Mouse (Mus musculus) heart, embryonic 10.5 days (tissue): ENCODE results near the gene Armc7. TPM values are rescaled to one million over a fixed set of nuclear protein-coding genes. Genes with fewer than 3 reads are reported as not detected.
A peak's percentile ranks its signal among the peaks of the same experiment; 100 is the strongest.
"Not testable (repeated sequence)": the region's sequence is repeated elsewhere in the genome, so short reads cannot be mapped to it uniquely, and the experiment has no call there.

ENCODE experiments used
- DNase-seq: peaks from one replicate; pipeline ENCODE4 v3.0.0-alpha.2; 2017; ENCODE audit warnings: low spot score
- H3K27ac ChIP-seq: fragments of 300-500 bp; sonication (generic); 2 replicates; pipeline ENCODE4 v1.5.1; 2016; ENCODE audit warnings: mild to moderate bottlenecking
- H3K27me3 ChIP-seq: fragments of 300-500 bp; sonication (generic); 2 replicates; pipeline ENCODE4 v1.6.1; 2016; ENCODE audit warnings: mild to moderate bottlenecking; ENCODE audit not compliant: poor library complexity, insufficient read depth, severe bottlenecking
- H3K36me3 ChIP-seq: fragments of 300-500 bp; sonication (generic); 2 replicates; pipeline ENCODE4 v1.6.1; 2016; ENCODE audit warnings: mild to moderate bottlenecking, moderate library complexity
- H3K4me1 ChIP-seq: fragments of 300-500 bp; sonication (generic); 2 replicates; pipeline ENCODE4 v1.6.1; 2016; ENCODE audit warnings: mild to moderate bottlenecking
- H3K4me3 ChIP-seq: fragments of 300-500 bp; sonication (generic); 2 replicates; pipeline ENCODE4 v1.5.1; 2016; ENCODE audit warnings: mild to moderate bottlenecking, moderate library complexity
- H3K9me3 ChIP-seq: fragments of 300-500 bp; sonication (generic); 2 replicates; pipeline ENCODE4 v1.6.1; 2016; ENCODE audit warnings: mild to moderate bottlenecking, moderate library complexity
- WGBS: fragments of 180-500 bp; shearing (Covaris S2); methylation state at CpG from one replicate; pipeline ENCODE4 v1.1.7; 2016; 5-methylcytosine and 5-hydroxymethylcytosine counted together
- polyA plus RNA-seq: library from polyadenylated mRNA; unstranded; fragments of >200 nt; fragmentation: Nextera tagmentation; extraction: Ambion mirVana; gene quantifications from 2 replicates; pipeline ENCODE4 v1.2.1, GENCODE M21; 2016

The Armc7 gene
- polyA plus RNA-seq, 1 experiment from 2014 or later = 7.6 TPM

DNA sequence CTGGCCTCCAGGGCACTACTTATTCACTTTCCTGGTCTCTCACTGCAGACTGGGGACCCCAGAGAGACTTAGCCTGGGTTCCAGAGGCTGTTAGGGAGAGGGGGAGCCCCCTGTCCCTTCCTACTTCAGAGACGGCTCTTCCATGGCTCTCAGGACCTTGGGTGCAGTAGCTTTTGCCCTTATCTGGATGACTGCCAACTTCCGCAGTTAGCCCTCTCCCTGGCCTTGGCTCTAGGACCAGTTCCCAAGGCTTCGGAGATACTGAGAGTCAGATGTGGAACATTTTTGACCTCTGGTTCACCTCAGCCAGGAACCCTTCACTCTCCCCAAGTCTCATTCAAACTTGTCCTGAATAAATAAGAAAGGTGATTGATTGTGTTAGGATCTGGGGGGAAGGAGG is 28.6 kb upstream of the Armc7 start:
- peaks cover 18% of the 10 kb centered on the region; the same call in 1 of the 2 replicates for H3K27me3 ChIP-seq
- no peaks in the 10 kb centered on the region for H3K36me3 ChIP-seq
- no peaks in the 10 kb centered on the region for H3K9me3 ChIP-seq
- peak overlapping the region; percentile 73 for H3K27ac ChIP-seq
- WGBS = 32% methylated on average over 3 of the region's 3 CpGs
- H3K4me3 ChIP-seq = peak overlapping the region; percentile 19; the same call in 1 of the 2 replicates
- DNase-seq = no peak
- H3K4me1 ChIP-seq = peaks cover 35% of the 10 kb centered on the region

- Histone ChIP-seq H3K27ac (peak overlapping the region; percentile 73), H3K9me3 (no peaks in the 10 kb centered on the region), H3K36me3 (no peaks in the 10 kb centered on the region), H3K4me3 (no peak overlapping the region), H3K4me1 (peaks cover 35% of the 10 kb centered on the region), H3K27me3 (peaks cover 13% of the 10 kb centered on the region; the same call in 1 of the 2 replicates)
- DNase-seq = no peak
- 80% methylated on average over 11 of the region's 11 CpGs for WGBS
Measured at GRCm38 (mm10) chr11:115447321-115447885, 28.1 kb upstream of the Armc7 start.

DNA sequence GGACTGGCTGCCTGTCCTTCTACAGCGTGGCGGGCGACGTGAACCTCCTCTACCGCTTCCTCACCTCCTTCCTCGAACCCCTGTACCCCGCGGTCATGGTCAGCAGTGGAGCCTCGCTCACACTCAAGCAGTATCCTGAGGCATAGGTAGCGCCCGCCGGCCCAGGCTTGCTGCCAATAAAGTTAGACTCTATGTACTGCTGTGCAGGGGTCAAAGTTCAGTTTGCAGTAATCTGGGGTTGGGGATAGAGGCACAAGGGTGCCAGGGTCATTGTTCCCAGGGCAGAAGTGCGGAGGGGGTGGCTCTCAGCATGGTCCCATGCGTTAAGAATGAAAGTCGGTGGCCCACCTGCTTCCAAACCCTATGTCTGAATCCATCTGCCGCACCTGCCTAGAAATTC is 27.4 kb upstream of the Armc7 start:
- no peaks in the 10 kb centered on the region for H3K36me3 ChIP-seq
- peak overlapping the region; percentile 39; the same call in 1 of the 2 replicates for H3K27ac ChIP-seq
- H3K27me3 ChIP-seq = 0 out of 2 replicates have a peak, but pooled peaks cover 13% of the 10 kb centered on the region
- H3K4me1 ChIP-seq = peaks cover 35% of the 10 kb centered on the region
- no peaks in the 10 kb centered on the region for H3K9me3 ChIP-seq
- no peak for DNase-seq
- H3K4me3 ChIP-seq = no peak overlapping the region
- 83% methylated on average over 16 of the region's 16 CpGs for WGBS

GRCm38 (mm10) chr11:115448998-115449397 is 26.5 kb upstream of the Armc7 start:
- H3K27me3 ChIP-seq = 0 out of 2 replicates have a peak, but pooled peaks cover 13% of the 10 kb centered on the region
- H3K4me1 ChIP-seq = peaks cover 43% of the 10 kb centered on the region
- WGBS = 65% methylated on average over 7 of the region's 7 CpGs
- no peak overlapping the region for H3K4me3 ChIP-seq
- no peak for DNase-seq
- no peaks in the 10 kb centered on the region for H3K36me3 ChIP-seq
- H3K27ac ChIP-seq = 0 out of 2 replicates have a peak overlapping the region, but pooled peaks have one; percentile 32
- H3K9me3 ChIP-seq = no peaks in the 10 kb centered on the region

DNA sequence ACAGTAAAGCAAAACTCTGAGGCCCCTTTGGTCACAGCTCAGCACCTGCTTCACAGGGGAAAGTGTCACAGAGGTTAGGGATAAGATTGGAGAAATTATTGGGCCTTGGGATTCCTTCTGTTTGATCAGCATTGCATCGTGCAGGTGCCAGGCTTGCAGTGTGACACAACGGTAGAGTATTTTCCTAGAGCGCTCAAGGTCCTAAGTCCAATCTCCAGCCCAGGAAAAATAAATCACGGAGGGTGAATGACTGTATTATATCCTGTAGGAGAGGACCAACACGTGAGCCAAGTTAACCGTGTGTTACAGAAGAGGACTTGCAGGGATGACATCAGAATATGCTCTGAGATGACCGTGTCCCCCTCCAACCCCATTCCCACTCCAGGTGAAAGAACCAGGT is 25.3 kb upstream of the Armc7 start:
- H3K27ac ChIP-seq = no peak overlapping the region
- no peaks in the 10 kb centered on the region for H3K9me3 ChIP-seq
- no peak for DNase-seq
- H3K27me3 ChIP-seq = 0 out of 2 replicates have a peak, but pooled peaks cover 13% of the 10 kb centered on the region
- no peaks in the 10 kb centered on the region for H3K36me3 ChIP-seq
- H3K4me1 ChIP-seq = peaks cover 43% of the 10 kb centered on the region
- H3K4me3 ChIP-seq = no peak overlapping the region
- WGBS = 85% methylated on average over 7 of the region's 7 CpGs

DNA sequence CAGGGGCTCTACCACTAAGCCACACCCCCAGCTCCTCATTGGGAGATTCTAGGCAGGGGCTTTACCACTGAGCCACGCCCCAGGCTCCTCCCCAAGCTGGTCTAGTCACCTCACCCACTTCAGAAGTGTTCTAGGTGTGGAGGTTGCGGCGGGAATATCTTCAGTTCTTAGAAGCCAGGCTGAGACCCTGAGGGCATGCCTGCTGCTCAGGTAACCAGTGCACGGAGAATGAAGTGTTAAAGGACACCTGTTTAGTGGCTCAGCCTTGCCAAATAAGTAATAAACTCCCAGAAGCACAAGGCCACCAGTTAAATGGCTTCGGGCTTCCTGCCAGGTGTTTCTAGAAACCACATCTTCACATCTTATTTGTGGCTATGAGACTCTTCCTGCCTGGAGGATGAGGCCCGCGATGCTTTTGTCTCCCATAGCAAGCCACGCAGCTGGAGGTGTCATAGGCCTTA is 23.7 kb upstream of the Armc7 start:
- no peak for DNase-seq
- Histone ChIP-seq H3K4me3 (no peak overlapping the region), H3K4me1 (peaks cover 38% of the 10 kb centered on the region), H3K27ac (no peak overlapping the region), H3K36me3 (no peaks in the 10 kb centered on the region), H3K27me3 (0 out of 2 replicates have a peak, but pooled peaks cover 13% of the 10 kb centered on the region), H3K9me3 (no peaks in the 10 kb centered on the region)
- 92% methylated on average over 8 of the region's 8 CpGs for WGBS

- H3K9me3 ChIP-seq = no peaks in the 10 kb centered on the region
- H3K36me3 ChIP-seq = no peaks in the 10 kb centered on the region
- H3K4me1 ChIP-seq = peaks cover 38% of the 10 kb centered on the region
- H3K4me3 ChIP-seq = no peak overlapping the region
- H3K27me3 ChIP-seq = 0 out of 2 replicates have a peak, but pooled peaks cover 13% of the 10 kb centered on the region
- WGBS = 85% methylated on average over 7 of the region's 7 CpGs
- no peak for DNase-seq
- no peak overlapping the region for H3K27ac ChIP-seq
Measured at GRCm38 (mm10) chr11:115452281-115452860, 23.1 kb upstream of the Armc7 start.

DNA sequence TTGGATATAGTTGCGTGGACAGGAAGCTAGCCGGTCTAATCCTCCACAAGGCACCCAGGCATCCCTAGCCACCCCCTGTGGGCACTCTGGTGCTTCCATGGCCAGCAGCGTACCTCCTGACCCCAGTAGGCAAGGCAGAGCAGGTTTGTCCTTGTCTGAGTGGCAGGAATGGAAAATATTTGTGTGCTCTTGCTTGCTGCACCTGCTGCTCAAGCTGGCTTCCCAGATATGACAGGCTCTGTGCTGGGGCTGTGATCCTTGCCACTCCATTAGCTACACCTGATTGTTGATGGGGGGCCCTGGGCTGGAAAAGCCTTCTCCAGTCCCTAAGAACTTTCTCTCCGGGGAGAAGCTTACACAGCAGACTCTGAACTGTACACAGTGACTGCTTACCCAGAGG is 22.2 kb upstream of the Armc7 start:
- peaks cover 40% of the 10 kb centered on the region for H3K4me1 ChIP-seq
- DNase-seq = no peak
- no peaks in the 10 kb centered on the region for H3K9me3 ChIP-seq
- H3K4me3 ChIP-seq = no peak overlapping the region
- no peak overlapping the region for H3K27ac ChIP-seq
- no peaks in the 10 kb centered on the region for H3K36me3 ChIP-seq
- 0 out of 2 replicates have a peak, but pooled peaks cover 7% of the 10 kb centered on the region for H3K27me3 ChIP-seq
- WGBS = 65% methylated on average over 4 of the region's 4 CpGs

- not testable (repeated sequence) for H3K27ac ChIP-seq, H3K9me3 ChIP-seq
- 85% methylated on average over 6 of the region's 6 CpGs for WGBS
Measured at GRCm38 (mm10) chr11:115454822-115455221, 20.6 kb upstream of the Armc7 start.

DNA sequence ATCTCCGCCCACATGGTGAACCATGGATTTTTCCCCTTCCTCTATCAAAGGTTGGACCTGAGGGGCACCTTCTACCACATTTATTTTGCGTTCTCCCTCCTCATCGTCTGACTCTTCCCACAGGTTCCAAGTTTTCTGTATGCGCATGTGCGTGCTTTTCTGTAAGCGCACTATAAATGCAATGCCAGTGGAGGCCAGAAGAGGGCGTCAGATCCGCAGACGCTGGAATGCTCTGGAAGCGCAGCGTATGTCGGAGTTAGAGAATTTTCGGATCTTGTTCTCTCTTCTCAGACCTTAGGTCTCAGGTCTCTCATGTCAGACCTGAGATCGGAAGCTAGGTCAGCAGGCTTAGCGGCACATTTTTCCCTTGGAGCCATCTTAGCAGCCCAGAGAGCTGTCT is 19.8 kb upstream of the Armc7 start:
- Histone ChIP-seq H3K4me1 (peaks cover 32% of the 10 kb centered on the region), H3K27me3 (no peaks in the 10 kb centered on the region), H3K27ac (no peak overlapping the region), H3K4me3 (no peak overlapping the region), H3K9me3 (no peaks in the 10 kb centered on the region), H3K36me3 (no peaks in the 10 kb centered on the region)
- WGBS = 84% methylated on average over 15 of the region's 15 CpGs
- no peak for DNase-seq

More at GRCm38 (mm10) chr11:115454822-115455221, 20.6 kb upstream of the Armc7 start:
- H3K36me3 ChIP-seq, DNase-seq, H3K27me3 ChIP-seq, H3K4me3 ChIP-seq: not testable (repeated sequence)
- H3K4me1 ChIP-seq = peaks cover 32% of the 10 kb centered on the region

DNA sequence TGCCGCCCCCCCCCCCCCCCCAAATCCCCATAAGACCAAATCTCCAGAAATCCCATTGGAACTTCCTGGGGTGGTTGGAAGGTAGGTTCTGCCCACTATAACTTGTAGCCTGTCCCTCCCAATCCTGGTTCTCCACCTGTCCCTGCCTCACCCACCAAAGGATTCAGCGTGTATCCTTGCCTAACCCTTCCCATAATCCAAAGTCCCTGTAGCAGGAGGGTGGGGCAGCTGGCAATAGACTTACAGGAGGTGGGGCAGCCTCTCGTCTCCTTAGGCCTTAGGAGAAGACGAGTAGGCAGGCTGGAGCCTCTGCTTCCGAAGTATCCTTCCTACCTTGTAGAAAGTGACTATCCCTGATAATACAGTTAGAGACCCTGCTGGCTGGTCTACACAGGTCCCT is 19.3 kb upstream of the Armc7 start:
- no peaks in the 10 kb centered on the region for H3K27me3 ChIP-seq
- WGBS = 92% methylated on average over 5 of the region's 5 CpGs
- no peak overlapping the region for H3K27ac ChIP-seq
- H3K4me1 ChIP-seq = peaks cover 32% of the 10 kb centered on the region
- H3K36me3 ChIP-seq = no peaks in the 10 kb centered on the region
- H3K9me3 ChIP-seq = no peaks in the 10 kb centered on the region
- H3K4me3 ChIP-seq = no peak overlapping the region
- DNase-seq = no peak

GRCm38 (mm10) chr11:115457405-115457804 is 18.1 kb upstream of the Armc7 start:
- Histone ChIP-seq H3K4me1 (peaks cover 32% of the 10 kb centered on the region), H3K27ac (0 out of 2 replicates have a peak overlapping the region, but pooled peaks have one; percentile 1), H3K27me3 (peaks cover 5% of the 10 kb centered on the region), H3K36me3 (no peaks in the 10 kb centered on the region), H3K9me3 (no peaks in the 10 kb centered on the region), H3K4me3 (no peak overlapping the region)
- no peak for DNase-seq
- WGBS = 19% methylated on average over 6 of the region's 6 CpGs

GRCm38 (mm10) chr11:115460976-115461375 is 14.5 kb upstream of the Armc7 start:
- no peaks in the 10 kb centered on the region for H3K9me3 ChIP-seq
- H3K27me3 ChIP-seq = peaks cover 6% of the 10 kb centered on the region
- no peak overlapping the region for H3K27ac ChIP-seq
- DNase-seq = no peak
- WGBS = 23% methylated on average over 8 of the region's 8 CpGs
- no peak overlapping the region for H3K4me3 ChIP-seq
- H3K36me3 ChIP-seq = no peaks in the 10 kb centered on the region
- H3K4me1 ChIP-seq = peaks cover 42% of the 10 kb centered on the region
